Mouse (Mus musculus): ENCODE data around the gene Gm49403. TPM values are rescaled to one million over a fixed set of nuclear protein-coding genes. Genes with fewer than 3 reads are reported as not detected.
A peak's percentile ranks its signal among the peaks of the same experiment; 100 is the strongest.
"Not testable (repeated sequence)": the region's sequence is repeated elsewhere in the genome, so short reads cannot be mapped to it uniquely, and the experiment has no call there.

Gene Gm49403
- polyA plus RNA-seq (2012; ENCODE audit: insufficient read depth, insufficient read length, missing spikeins): not detected in 2 replicates

DNA sequence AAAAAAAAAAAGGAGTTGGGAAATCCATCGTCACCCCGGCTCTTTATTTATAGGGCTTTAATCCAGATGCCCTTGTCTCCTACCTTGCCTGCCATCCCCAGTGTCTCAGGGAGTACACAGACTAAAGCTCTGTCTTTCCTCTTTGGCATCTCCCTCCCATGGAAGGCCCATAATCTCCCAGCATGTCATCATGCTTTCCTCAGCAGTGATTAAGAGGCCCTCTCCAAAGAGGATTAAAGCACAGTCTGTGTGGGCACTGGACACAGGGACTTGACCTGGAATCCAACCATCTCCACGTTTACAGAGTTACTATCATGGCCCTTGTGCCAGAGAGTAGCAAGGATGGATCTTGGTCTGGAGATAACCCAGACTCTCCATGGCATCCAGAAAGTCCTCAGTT is at the start of gene Gm49403, which contains the start of gene Lbhd1:
Gm49403 (plus strand) TSS at position 315 of the 400 bp plus-strand sequence.
Lbhd1 (plus strand) TSS at position 117 of the 400 bp plus-strand sequence.
- Histone ChIP-seq H3K27ac (ENCODE audit: insufficient read depth, low read depth, low read length) (no peak within 1 kb of the TSS), H3K4me1 (ENCODE audit: control insufficient read depth, insufficient read depth, low read length) (peaks cover 3% of the 10 kb centered on the region)
- TF ChIP-seq CTCF (IDR thresholded peaks at IDR 0.05; ENCODE audit: low read depth, low read length) (no peak), POLR2A (IDR thresholded peaks at IDR 0.05; ENCODE audit: borderline replicate concordance, low read depth, low read length) (no peak)

DNA sequence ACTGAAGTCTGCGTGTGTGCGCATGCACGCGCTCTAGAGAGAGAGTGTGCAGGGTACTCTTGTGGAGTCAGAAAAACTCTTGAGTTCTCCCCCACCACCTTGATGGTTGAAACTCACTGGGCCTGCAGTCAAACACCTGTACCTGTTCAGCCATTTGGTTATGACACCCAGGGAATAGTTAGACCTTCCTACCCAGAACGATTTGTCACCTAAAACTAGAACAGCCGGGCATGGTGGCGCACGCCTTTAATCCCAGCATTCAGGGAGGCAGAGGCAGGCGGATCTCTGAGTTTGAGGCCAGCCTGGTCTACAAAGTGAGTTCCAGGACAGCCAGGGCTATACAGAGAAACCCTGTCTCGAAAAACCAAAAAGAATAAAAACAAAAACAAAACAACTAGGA is 47.4 kb upstream of the Gm49403 start:
- peaks cover 32% of the 10 kb centered on the region for H3K4me1 ChIP-seq (ENCODE audit: control insufficient read depth, insufficient read depth, low read length)
- H3K27ac ChIP-seq (ENCODE audit: insufficient read depth, low read depth, low read length); H3K4me3 ChIP-seq (ENCODE audit: insufficient read depth, low read length): not testable (repeated sequence)

More for the DNA sequence above, at the start of gene Gm49403, which contains the start of gene Lbhd1:
- no peak within 1 kb of the TSS for H3K4me3 ChIP-seq (ENCODE audit: insufficient read depth, low read length)

DNA sequence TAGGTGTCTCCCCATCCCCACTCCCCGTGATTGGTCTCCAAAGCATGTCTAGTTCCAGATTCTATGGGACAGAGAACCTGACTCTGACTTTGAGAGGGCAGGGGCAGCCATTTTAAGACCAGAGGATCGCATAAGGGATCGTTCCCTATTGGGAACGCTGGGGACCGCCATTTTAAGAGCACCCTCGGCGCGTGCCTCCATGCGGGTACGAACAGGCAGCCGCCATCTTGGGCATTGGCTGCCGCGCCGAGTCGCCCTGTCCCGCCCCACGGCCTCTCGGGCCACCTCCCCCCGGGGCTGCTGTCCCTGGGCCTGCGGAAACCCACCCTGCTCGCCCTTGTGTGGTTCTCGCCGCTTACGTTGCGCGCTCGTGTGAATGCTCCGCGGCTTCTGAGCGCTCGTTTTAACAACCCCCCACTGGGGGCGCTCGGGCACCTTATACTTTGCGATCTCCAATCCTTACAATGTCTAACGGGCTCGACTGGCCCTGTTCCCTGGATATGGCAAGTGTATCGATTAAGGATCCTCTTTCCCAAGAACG is 46.4 kb upstream of the Gm49403 start, which contains the start of gene Bscl2:
Bscl2 (plus strand) TSS at position 217 of the 541 bp plus-strand sequence.
- Histone ChIP-seq H3K27ac (ENCODE audit: insufficient read depth, low read depth, low read length) (peak within 1 kb of the TSS; percentile 77), H3K4me3 (ENCODE audit: insufficient read depth, low read length) (peak within 1 kb of the TSS; percentile 66), H3K4me1 (ENCODE audit: control insufficient read depth, insufficient read depth, low read length) (peaks cover 38% of the 10 kb centered on the region)
- TF ChIP-seq POLR2A (IDR thresholded peaks at IDR 0.05; ENCODE audit: borderline replicate concordance, low read depth, low read length): no peak
- peak; percentile 47 for TF ChIP-seq CTCF (IDR thresholded peaks at IDR 0.05; ENCODE audit: low read depth, low read length)

DNA sequence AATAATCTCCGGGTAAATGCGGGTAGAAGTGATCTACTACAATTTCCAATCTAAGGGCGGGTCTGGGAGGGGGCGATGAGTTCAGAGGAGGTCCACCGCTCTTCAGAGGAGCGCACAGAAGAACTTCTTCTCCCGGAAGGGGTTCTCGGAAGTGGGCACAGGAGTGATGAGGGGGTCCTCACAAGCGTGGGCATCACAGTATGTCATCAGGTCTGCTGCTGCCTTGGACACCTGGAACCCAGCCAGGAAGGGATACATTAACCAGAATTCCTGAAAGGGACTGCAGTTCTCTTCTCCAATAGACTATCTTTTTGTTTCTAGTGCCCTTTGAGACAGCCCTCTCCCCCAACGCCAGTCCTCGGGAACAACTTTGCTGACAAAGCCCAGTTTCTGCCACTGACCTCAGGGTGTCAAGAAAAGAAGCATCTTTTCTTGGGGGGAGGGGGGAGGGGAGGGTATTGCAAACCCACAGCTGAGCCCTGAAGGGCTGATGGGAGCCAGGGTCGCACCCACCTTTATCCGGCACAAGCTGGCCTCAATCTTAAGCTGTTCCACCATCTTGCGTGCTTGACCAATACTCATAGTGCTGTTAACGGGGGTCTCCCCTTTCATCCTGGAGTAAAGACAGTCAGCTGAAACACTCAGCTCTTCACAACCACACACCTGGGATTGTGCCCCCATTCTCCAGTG is 45.5 kb upstream of the Gm49403 start:
- peak overlapping the region; percentile 66 for H3K4me3 ChIP-seq (ENCODE audit: insufficient read depth, low read length)
- peaks cover 37% of the 10 kb centered on the region for H3K4me1 ChIP-seq (ENCODE audit: control insufficient read depth, insufficient read depth, low read length)
- H3K27ac ChIP-seq (ENCODE audit: insufficient read depth, low read depth, low read length): no peak overlapping the region
- TF ChIP-seq POLR2A (IDR thresholded peaks at IDR 0.05; ENCODE audit: borderline replicate concordance, low read depth, low read length) (no peak), CTCF (IDR thresholded peaks at IDR 0.05; ENCODE audit: low read depth, low read length) (no peak)

DNA sequence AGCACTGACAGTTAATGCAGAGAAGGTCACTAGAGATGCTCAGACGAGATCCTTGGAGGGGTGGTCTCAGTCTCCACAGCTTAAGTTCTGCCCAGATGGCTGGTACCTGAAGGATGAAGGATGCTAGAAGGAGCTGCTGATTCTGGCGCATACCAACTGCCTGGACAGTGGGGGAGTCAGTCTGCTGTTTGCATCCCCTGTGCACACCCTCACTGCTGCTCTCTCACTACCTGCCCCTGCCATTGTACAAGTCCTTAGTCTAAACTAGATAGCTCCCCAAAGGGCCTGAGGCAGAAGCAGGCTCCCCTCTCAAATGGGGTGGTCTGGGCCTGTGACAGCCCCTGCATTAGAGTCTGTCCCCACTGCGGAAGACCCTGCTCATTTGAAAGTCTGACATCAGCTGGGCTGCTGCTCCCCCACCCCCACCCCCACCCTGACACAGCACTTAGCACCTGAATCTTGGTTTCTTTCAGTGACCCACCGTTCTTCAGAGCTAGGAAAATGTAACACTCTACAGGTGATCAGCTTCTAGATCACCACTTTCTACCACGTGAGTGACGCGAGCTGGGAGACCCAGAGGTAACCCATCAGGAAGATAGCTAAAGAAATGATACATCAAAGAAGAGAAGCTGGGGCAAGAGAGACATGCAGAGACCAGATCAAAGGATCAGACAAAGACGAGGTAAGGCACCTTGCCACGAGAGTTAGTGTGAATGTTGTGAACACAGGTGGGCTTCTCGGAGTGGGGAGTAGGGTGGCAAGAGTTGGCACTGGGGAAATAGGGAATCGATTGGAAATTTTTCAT is 44.4 kb upstream of the Gm49403 start, which contains the start of gene Gng3:
Gng3 (minus strand) TSS at position 92 of the 805 bp plus-strand sequence.
- H3K4me3 ChIP-seq (ENCODE audit: insufficient read depth, low read length): peak within 1 kb of the TSS; percentile 66
- H3K27ac ChIP-seq (ENCODE audit: insufficient read depth, low read depth, low read length): no peak within 1 kb of the TSS
- TF ChIP-seq CTCF (IDR thresholded peaks at IDR 0.05; ENCODE audit: low read depth, low read length) (no peak), POLR2A (IDR thresholded peaks at IDR 0.05; ENCODE audit: borderline replicate concordance, low read depth, low read length) (no peak)
- H3K4me1 ChIP-seq (ENCODE audit: control insufficient read depth, insufficient read depth, low read length): peaks cover 46% of the 10 kb centered on the region

DNA sequence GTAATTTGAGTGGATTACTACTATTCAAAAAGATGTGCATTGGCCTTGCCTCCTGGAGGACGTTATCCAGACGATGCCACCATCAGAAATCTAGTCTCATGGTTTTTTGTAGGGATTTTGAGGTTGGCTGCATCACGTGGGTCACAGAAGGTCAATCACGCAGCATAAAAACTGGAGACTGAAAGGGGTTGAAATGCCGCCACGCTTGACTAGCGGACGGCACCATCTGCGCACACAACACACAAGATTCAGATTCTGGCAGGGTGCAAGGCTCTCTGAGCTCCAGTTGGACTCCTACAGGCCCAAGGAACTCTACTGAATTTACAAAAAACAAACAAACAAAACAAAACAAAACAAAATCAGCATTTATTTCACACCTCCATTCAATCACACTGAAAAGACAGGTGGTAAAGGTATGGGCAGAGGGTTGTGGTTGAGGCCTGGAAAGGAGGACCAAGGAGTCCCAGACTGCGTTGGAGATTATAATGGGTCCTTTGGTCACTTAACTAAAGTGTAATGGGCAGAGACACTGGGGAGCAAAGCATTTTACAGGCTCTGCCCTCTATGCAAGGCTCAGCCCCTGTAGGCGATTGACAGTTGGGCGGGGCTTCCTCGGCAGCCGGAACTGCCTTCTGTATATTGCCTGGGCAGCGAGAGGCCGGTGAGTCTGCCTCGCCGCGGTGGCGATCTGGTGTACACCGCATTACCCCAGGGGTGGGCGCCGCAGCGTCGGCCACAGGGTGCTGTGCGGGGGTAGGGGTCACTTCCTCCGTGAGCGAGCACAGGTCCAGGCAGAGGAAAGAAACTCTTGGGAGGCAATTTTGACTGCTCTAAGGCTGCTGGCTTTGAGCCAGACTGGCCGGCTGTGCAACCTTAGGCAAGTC is 43.6 kb upstream of the Gm49403 start:
- TF ChIP-seq CTCF (IDR thresholded peaks at IDR 0.05; ENCODE audit: low read depth, low read length) (no peak), POLR2A (IDR thresholded peaks at IDR 0.05; ENCODE audit: borderline replicate concordance, low read depth, low read length) (peak; percentile 91)
- Histone ChIP-seq H3K4me3 (ENCODE audit: insufficient read depth, low read length) (peak overlapping the region; percentile 83), H3K27ac (ENCODE audit: insufficient read depth, low read depth, low read length) (peak overlapping the region; percentile 46), H3K4me1 (ENCODE audit: control insufficient read depth, insufficient read depth, low read length) (peaks cover 51% of the 10 kb centered on the region)

DNA sequence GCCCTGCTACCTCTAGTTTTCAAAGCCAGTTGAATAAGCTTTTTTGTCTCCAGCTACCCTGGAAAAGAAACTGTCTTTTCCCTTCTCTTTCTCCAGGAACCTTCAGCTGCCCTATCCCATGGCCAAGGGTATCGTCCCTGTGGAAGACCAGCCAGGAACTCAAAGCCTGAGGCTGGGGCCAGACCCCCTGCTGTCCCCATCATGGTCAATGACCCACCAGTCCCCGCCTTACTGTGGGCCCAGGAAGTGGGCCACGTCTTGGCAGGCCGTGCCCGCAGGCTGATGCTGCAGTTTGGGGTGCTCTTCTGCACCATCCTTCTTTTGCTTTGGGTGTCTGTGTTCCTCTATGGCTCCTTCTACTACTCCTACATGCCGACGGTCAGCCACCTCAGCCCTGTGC is 42.7 kb upstream of the Gm49403 start:
- Histone ChIP-seq H3K27ac (ENCODE audit: insufficient read depth, low read depth, low read length) (no peak overlapping the region), H3K4me1 (ENCODE audit: control insufficient read depth, insufficient read depth, low read length) (peaks cover 51% of the 10 kb centered on the region), H3K4me3 (ENCODE audit: insufficient read depth, low read length) (peak overlapping the region; percentile 83)
- TF ChIP-seq CTCF (IDR thresholded peaks at IDR 0.05; ENCODE audit: low read depth, low read length) (no peak), POLR2A (IDR thresholded peaks at IDR 0.05; ENCODE audit: borderline replicate concordance, low read depth, low read length) (no peak)

DNA sequence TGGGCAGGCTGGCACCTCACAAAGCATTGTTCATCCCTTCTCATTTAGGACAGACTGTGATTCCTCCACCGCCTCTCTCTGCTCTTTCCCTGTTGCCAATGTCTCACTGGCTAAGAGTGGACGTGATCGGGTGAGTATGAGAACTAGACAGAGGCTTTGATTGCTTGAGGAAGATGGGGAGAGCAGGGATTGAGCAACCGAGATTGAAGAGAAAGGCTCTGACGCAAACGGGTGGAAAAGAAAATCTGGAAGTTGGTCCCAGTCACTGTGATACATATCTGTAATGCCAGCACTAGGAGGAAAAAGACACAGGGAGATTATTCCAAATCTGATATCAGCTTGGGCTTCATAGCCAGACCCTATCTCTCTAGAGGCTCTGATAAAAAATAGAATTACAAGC is 40.8 kb upstream of the Gm49403 start:
- no peak for TF ChIP-seq CTCF (IDR thresholded peaks at IDR 0.05; ENCODE audit: low read depth, low read length)
- TF ChIP-seq POLR2A (IDR thresholded peaks at IDR 0.05; ENCODE audit: borderline replicate concordance, low read depth, low read length): no peak
- no peak overlapping the region for H3K4me3 ChIP-seq (ENCODE audit: insufficient read depth, low read length)
- peaks cover 45% of the 10 kb centered on the region for H3K4me1 ChIP-seq (ENCODE audit: control insufficient read depth, insufficient read depth, low read length)
- peak overlapping the region; percentile 73 for H3K27ac ChIP-seq (ENCODE audit: insufficient read depth, low read depth, low read length)
